Mouse (Mus musculus) adrenal gland, adult 10 weeks (tissue): ENCODE data around the gene Abcb1b. TPM values are rescaled to one million over a fixed set of nuclear protein-coding genes. Genes with fewer than 3 reads are reported as not detected.

ENCODE experiments used
- polyA plus RNA-seq: library from polyadenylated mRNA; stranded (reverse); fragments of 350-450 nt; fragmentation: Illumina TruSeq; extraction: RNeasy Lipid Tissue Mini Kit (QIAGEN cat#74804); gene quantifications from one replicate; pipeline ENCODE4 v1.2.3, GENCODE M21; 2014; ENCODE audit warnings: low read depth, low replicate concordance

The Abcb1b gene
- polyA plus RNA-seq: 2,054 TPM

GRCm38 (mm10) chr5:8797987-8798751 lies at the start of gene Abcb1b:
Gene Abcb1b, plus strand, starts transcription at chr5:8798147.

DNA sequence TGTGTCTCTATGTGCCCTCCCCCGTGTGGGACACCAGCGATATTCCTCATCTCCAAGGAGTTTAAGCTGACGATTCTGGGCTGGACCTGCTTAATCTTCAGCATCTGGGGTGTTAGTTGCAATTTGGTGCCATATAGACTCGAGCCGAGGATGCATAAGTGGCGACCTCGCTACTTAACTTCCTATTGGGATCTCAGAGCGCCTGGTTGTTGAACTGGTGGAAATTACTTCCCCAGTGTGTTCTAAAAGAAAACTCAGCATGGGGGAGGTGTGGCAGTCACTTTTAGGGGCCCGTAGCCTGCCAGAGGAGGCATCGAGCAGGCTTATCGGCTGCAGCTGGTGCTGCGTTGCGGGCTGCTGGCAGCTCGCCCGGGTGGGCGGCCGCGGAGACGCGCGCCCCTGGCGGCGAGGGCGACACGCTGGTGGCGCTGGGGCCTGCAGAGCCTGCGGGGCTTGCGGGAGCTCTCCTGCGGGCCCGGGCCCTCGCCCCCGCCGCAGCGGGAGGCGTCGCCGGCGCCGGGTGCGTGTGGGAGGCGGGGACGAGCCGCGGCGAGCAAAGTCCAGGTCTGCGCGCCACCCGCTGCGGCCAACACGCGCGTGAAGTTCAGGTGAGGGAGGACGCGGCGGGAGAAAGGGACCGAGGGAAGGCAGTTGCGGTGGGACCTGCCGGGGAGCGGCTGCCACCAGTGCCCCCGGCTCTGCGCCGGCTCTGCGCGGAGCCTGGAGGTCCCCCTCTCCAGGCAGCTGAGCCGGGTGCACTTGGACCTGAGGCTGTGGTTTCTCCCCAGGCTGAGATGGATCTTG lies 95.6 kb downstream of the Abcb1b start, which contains the start of gene Abcb4:
Gene Abcb4 (plus strand): TSS at position 418 of the 804 bp plus-strand sequence.

Other genes with a start within 250 kb of the Abcb1b start
- 15.9 TPM for gene Rundc3b, start 175.2 kb upstream of the Abcb1b start, polyA plus RNA-seq
- 28.9 TPM for gene Abcb1a, start 138.1 kb upstream of the Abcb1b start, polyA plus RNA-seq
- 1.3 TPM for gene Abcb4, start 95.6 kb downstream of the Abcb1b start, polyA plus RNA-seq
- 149 TPM for gene Crot, start 199.2 kb downstream of the Abcb1b start, polyA plus RNA-seq